Mouse (Mus musculus): ENCODE measurements around the gene Igf2bp1.

GRCm38 (mm10) chr11:96035133-96035532 is 29.4 kb upstream of the Igf2bp1 start:
- TF ChIP-seq POLR2A (IDR thresholded peaks at IDR 0.05; ENCODE audit: extremely low read depth, insufficient read depth, low read length) (no peak), CTCF (IDR thresholded peaks at IDR 0.05; ENCODE audit: low read depth, low read length) (no peak)

All from liver, adult 2 months (tissue).